Mouse (Mus musculus) erythroblast, embryonic 14.5 days (primary cell): ENCODE results near the gene Adcy9. TPM values are rescaled to one million over a fixed set of nuclear protein-coding genes. Genes with fewer than 3 reads are reported as not detected.

ENCODE experiments used
- H3K27me3 ChIP-seq: 2 replicates; pipeline ENCODE4 v1.6.1; 2012; ENCODE audit warnings: inconsistent platforms; ENCODE audit not compliant: control insufficient read depth
- H3K36me3 ChIP-seq: 2 replicates; pipeline ENCODE4 v1.6.1; 2012; ENCODE audit warnings: mild to moderate bottlenecking, inconsistent platforms; ENCODE audit not compliant: control insufficient read depth
- H3K4me1 ChIP-seq: 2 replicates; pipeline ENCODE4 v1.6.1; 2012; ENCODE audit warnings: inconsistent platforms; ENCODE audit not compliant: control insufficient read depth
- H3K4me3 ChIP-seq: replicated peaks from 2 replicates; pipeline ENCODE3; 2012; ENCODE audit warnings: moderate library complexity, mild to moderate bottlenecking, inconsistent platforms
- H3K9me3 ChIP-seq: 2 replicates; pipeline ENCODE4 v1.6.1; 2012; ENCODE audit warnings: low read length, inconsistent platforms, mixed read lengths; ENCODE audit not compliant: control insufficient read depth
- GATA1 ChIP-seq: IDR thresholded peaks from 2 replicates; pipeline ENCODE4 v1.6.1; 2012; ENCODE audit warnings: low read length, inconsistent platforms, mixed read lengths
- TAL1 ChIP-seq: IDR thresholded peaks from 3 replicates; pipeline ENCODE4 v1.6.1; 2012; ENCODE audit warnings: low read length, inconsistent platforms, mixed read lengths
- polyA plus RNA-seq: library from polyadenylated mRNA; stranded (reverse); fragments of >175 nt; gene quantifications from 2 replicates; pipeline ENCODE4 v1.2.3, GENCODE M21; 2012

Adcy9 gene
- polyA plus RNA-seq, 1 experiment = not detected

- Histone ChIP-seq H3K36me3 (no peaks in the 10 kb centered on the region), H3K27me3 (peaks cover 14% of the 10 kb centered on the region), H3K4me1 (peaks cover 25% of the 10 kb centered on the region), H3K9me3 (no peaks in the 10 kb centered on the region), H3K4me3 (no peak overlapping the region)
- no peak for TF ChIP-seq TAL1
- no peak for TF ChIP-seq GATA1
These were observed 3.3 kb upstream of the Adcy9 start for GRCm38 (mm10) chr16:4423613-4424012.

GRCm38 (mm10) chr16:4422991-4423390 lies 2.7 kb upstream of the Adcy9 start:
- TF ChIP-seq TAL1 (no peak), GATA1 (no peak)
- no peak overlapping the region for H3K4me3 ChIP-seq
- peaks cover 31% of the 10 kb centered on the region for H3K4me1 ChIP-seq
- peaks cover 3% of the 10 kb centered on the region; the same call in 1 of the 2 replicates for H3K36me3 ChIP-seq
- H3K27me3 ChIP-seq = peaks cover 20% of the 10 kb centered on the region
- H3K9me3 ChIP-seq = no peaks in the 10 kb centered on the region

DNA sequence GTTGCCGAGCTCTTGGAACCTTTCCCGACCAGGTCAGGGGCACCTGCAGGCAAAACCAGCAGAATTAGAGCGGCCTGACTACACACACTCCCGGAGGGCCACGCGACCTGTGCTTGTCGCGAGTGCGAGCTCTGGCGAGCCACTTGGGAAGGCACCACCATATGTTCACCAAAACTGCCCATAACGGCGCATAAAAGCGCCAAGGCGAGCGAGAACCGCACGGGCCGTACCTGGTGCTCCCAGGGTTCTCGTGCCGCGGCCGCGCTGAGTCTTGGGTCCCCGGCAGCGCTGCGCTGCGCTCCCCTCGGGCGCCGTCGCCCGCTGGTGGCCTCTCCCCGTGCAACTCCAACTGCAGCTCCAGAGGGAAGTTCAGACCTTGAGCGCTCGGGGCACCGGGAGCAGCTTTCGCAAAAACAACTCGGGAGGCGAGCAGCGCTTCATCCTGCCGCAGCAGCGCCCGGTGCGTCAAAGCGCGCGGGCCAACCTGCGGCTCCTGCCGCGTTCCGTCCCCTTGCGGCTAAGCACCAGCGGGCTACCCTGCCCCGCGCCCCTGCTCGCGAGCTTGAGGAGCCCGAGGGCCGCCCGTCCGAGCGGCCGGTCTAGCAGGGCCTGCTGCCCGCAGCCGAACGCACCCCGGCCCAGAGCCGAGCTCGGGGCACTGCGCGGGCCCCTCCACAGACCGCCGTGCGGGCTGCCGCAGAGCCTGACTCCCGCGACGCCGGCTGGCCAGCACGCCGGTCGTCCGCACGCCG lies 576 bp downstream of the Adcy9 start:
- H3K4me1 ChIP-seq = peaks cover 49% of the 10 kb centered on the region
- peaks cover 21% of the 10 kb centered on the region for H3K27me3 ChIP-seq
- H3K36me3 ChIP-seq = peaks cover 5% of the 10 kb centered on the region; the same call in 1 of the 2 replicates
- H3K4me3 ChIP-seq = peak overlapping the region; percentile 80
- H3K9me3 ChIP-seq = no peaks in the 10 kb centered on the region
- no peak for TF ChIP-seq TAL1
- TF ChIP-seq GATA1 = no peak

DNA sequence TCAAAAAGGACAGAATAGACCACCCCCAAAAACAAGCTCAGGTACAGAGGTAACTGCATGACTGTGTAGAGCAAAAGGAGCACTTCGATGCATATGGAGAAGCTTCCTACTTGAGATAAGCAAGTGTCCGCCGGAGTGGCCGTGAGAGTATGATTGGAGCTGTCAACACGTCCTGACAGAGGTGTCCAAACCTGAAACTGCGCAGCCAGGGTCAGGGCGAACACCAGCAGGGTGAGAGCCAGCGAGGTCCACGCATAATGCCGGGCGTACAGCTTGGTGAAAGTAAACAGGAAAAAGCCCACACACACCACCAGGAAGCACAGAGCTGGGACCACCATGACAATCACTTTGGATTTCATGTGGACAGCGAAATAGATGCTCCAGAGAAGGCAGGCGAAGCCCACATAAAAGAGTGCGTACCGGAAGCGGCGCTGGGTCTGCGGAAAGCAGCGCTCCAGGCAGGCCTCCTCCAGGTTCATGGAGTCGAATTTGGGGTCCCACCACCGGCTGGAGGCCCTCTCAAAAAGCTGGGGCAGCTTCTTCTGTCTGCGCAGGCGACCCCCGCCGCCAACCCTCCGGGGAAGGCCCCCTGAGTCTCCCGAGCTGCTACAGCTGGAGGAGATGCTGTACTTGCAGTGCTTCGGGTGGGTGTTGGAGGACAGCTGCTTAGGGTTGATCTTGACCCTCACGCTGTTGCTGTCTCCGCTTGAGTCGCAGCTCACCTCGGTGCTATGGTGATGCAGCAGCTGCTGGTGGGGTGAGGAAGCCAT lies 1.3 kb downstream of the Adcy9 start:
- H3K36me3 ChIP-seq = peaks cover 5% of the 10 kb centered on the region; the same call in 1 of the 2 replicates
- peaks cover 21% of the 10 kb centered on the region for H3K27me3 ChIP-seq
- H3K4me1 ChIP-seq = peaks cover 57% of the 10 kb centered on the region
- peak overlapping the region; percentile 80 for H3K4me3 ChIP-seq
- TF ChIP-seq TAL1 = no peak
- no peak for TF ChIP-seq GATA1
- H3K9me3 ChIP-seq = no peaks in the 10 kb centered on the region

DNA sequence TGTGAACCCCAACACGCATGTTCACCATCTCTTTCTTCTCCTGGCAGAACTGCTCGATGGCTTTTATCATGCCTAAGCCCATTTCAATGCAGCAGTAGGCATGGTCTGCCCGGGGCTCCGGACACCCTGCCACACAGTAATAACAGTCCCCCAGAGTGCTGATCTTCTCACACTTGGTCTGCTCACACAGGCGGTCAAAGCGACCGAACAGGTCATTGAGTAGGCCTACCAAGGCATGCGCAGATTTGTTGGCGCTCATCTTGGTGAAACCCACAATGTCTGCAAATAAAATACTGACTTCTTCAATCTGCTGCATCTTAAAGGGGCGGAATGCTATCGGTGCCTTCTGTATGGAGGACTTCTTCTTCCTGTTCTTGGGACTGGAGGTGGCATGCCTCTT lies 2.2 kb downstream of the Adcy9 start:
- Histone ChIP-seq H3K4me1 (peaks cover 66% of the 10 kb centered on the region), H3K4me3 (no peak overlapping the region)
- TF ChIP-seq GATA1 (no peak), TAL1 (no peak)

DNA sequence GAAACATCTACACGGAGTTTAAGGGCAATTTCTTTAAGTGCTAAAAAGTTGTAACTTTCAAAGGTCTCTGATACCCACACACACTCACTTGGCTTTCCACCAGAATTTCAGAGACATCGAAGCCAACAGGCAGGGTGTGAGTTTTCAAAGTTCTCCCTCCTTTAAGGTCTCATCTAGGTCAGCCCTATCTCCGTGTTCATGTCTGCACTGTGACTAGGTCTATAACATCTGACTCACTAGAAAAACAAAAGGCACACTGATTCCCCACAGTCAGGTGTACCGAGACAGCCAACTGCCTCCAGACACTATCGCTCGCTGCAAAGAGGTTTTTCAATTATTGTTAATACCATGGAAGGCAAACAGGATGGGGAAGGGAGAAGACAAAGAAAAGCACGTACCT lies 2.8 kb downstream of the Adcy9 start:
- H3K4me3 ChIP-seq = no peak overlapping the region
- peaks cover 67% of the 10 kb centered on the region for H3K4me1 ChIP-seq
- no peaks in the 10 kb centered on the region for H3K9me3 ChIP-seq
- H3K27me3 ChIP-seq = peaks cover 21% of the 10 kb centered on the region
- H3K36me3 ChIP-seq = peaks cover 5% of the 10 kb centered on the region; the same call in 1 of the 2 replicates
- TF ChIP-seq GATA1 (no peak), TAL1 (no peak)

More for the DNA sequence above, 2.2 kb downstream of the Adcy9 start:
- peaks cover 5% of the 10 kb centered on the region; the same call in 1 of the 2 replicates for H3K36me3 ChIP-seq
- H3K27me3 ChIP-seq = peaks cover 21% of the 10 kb centered on the region
- H3K9me3 ChIP-seq = no peaks in the 10 kb centered on the region

DNA sequence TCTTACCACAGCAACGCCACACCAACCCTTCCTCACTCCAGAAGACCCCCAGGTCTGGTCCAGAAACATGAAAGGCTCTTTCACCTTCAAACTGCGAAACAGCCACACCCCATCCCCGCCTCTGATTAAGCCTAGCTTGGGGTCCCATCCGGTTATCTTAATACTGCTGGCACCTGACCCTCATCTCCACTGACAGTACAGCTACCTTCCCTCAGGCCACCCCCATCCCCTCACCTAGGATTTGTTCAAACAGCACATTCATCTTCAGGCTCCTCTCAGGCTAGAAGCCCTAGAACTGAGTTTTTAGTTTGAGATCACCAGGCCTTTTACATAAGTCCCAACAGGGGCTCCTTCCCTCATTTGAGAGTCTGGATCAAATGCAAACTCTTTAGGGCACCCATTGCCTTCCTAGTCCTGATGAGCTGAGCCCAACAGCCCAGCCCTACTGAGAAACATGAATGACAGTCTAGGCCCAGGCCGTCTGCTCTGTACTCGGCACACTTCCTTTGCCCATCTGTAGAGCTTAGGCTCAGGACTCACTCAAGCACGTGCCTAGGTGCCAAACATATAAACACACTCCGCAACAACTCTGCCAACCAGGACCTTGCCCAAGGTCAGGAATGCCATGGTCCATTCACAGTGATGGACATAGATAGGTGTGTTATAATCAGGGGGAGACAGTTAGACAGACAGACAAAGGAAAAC lies 5.3 kb downstream of the Adcy9 start:
- Histone ChIP-seq H3K4me1 (peaks cover 57% of the 10 kb centered on the region), H3K36me3 (peaks cover 7% of the 10 kb centered on the region; the same call in 1 of the 2 replicates), H3K27me3 (peaks cover 20% of the 10 kb centered on the region), H3K9me3 (no peaks in the 10 kb centered on the region), H3K4me3 (peak overlapping the region; percentile 18)
- TF ChIP-seq GATA1 (no peak), TAL1 (no peak)

DNA sequence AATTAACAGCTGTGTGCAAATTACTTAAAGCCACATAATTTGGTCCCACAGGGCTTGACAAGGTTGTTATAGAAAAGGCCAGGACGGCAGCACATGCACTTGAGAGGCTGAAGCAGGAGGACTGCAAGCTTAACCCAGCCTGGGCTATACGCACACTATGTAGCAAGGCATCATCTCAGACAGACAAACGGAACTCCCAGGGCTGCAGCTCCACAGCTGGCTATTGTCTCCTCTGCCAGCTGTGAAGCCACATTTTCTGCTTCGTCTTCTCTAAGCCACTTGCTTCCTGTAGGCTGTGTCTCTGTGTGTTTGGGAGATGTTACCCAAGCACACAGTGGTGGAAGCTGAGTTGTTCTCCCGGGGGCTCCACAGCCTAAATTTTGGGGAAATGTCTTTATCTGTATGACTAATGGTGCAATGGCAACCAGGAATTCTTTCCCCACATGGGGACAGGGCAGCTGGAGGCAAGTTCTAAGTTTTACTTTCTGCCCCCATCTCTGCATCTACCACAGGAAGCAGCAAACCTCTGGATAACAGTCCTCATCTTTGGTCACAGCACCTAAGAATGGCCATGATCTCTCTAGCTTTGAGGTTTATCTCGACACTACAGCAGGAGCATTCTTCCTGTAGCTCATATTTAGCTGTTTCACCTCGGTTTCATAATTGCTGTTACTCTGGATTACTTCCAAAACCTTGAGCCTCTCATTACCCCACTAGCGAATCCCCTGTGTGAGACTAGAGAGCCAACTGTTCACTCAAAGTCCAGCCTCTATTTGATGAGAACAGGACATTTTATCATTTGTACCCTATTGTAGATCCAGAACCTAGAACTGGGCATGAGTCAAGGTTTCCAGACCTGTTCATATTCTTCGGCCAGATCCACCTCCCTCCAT lies 6.1 kb downstream of the Adcy9 start:
- Histone ChIP-seq H3K9me3 (no peaks in the 10 kb centered on the region), H3K36me3 (peaks cover 7% of the 10 kb centered on the region; the same call in 1 of the 2 replicates), H3K4me3 (peak overlapping the region; percentile 21), H3K4me1 (peaks cover 53% of the 10 kb centered on the region), H3K27me3 (peaks cover 12% of the 10 kb centered on the region)
- TF ChIP-seq TAL1 (no peak), GATA1 (no peak)
